Mouse (Mus musculus) brain, embryonic 14.5 days (tissue): ENCODE results near the gene Olfr279.

ENCODE experiments used
- CTCF ChIP-seq: fragments of 200-500 bp; IDR thresholded peaks from 2 replicates; pipeline ENCODE4 v1.5.1; 2012; ENCODE audit warnings: inconsistent platforms, mild to moderate bottlenecking, moderate library complexity, borderline replicate concordance; ENCODE audit not compliant: insufficient read depth, insufficient read length; ENCODE audit errors: extremely low read depth
- POLR2A ChIP-seq: fragments of 200-500 bp; IDR thresholded peaks from 2 replicates; pipeline ENCODE4 v1.6.1; 2012; ENCODE audit warnings: mild to moderate bottlenecking, inconsistent platforms, borderline replicate concordance; ENCODE audit not compliant: poor library complexity, insufficient read depth, insufficient read length, severe bottlenecking; ENCODE audit errors: extremely low read depth

DNA sequence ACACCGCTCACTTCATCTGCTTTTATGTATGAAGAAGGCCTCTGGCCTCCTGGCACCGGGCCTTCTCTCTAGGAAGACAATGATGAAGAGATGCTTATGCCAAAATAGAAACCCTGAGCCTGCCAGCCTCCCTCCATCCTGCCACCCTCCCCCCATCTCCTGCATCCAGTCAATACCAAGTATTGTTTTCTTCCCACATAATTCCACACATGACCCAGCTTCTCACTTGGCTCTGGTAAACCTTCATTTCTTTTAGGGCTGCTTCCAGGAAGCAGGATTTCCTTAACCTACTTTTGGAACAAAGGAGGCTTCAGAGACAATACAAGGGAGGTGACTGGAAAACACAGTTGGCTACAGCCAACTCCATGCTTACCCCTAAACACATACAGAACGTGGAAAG is 9.5 kb upstream of the Olfr279 start, which contains the start of gene Lalba:
- TF ChIP-seq CTCF (no peak), POLR2A (no peak)
